Mouse (Mus musculus) urinary bladder, postnatal 4 days (tissue): ENCODE measurements around the gene Pip5kl1.

Experiments used
- DNase-seq, 2 experiments: peaks; one replicate each; pipeline ENCODE4 v3.0.0; 2021 to 2022; ENCODE audit warnings: low spot score in 2 of 2

The Pip5kl1 gene

DNA sequence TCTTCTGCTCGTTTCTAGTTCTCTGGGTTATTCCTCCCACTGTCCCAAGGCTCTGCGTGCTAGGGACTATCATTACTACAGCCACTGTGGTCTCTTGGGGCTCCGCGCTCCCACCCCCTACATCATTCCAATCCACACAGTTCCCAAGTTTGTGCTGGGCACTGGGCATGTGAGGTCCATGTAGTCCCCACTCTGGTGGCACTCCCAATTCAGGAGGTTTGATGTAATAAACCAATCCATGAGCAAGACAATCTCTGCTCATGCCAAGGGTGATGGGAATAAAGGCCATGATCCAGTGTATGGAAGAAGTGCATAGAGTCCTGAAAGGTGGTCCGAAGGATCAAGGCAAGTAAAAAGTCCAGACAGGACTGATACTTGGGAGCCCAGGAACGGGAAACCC lies at the start of gene Pip5kl1:
Gene Pip5kl1, plus strand, starts transcription at position 301 of the 400 bp plus-strand sequence.
- DNase-seq = no peak

DNA sequence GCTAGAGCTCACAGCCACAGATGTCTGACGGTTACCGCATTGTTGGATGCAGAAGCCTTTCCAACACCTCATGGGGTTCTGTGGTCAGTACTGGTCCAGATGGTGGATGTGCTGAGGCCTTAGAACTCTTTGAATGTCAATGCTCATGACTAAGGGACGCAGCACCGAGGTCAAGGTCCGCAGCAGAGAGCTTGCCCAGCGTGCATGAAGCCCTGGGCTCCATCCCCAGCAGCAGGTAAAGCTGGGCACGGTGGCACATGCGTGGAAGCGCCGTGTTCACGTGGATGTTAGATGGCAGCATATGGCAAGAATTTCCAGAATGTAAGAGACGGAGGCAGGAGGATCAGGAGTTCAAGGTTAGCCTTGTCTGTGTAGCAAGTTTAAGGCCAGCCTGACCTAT lies 48.8 kb upstream of the Pip5kl1 start:
- DNase-seq = no peak

DNA sequence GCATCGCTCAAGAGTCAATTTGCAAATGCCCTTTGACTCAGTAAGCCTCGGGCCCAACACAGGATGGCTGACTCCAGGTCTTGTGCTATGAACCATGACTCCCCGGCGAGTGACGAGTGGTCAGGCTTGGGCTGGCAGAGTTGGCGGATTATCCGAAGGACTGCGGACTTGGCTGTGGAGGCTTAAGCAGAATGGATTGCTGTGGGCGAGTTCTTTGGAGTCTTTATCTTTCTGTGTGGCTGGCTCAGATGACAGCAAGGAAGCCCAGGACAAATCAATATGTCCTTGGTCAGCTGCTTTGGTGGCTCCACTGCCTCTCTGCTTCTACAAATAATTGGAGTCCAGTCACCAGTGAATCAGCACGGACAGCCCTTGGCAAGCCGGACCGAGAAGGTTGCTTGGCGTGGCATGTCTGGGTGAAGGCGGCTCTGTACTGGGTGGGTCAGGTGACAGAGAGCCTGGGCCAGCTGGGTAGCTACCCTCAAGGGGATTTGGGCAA lies 47.1 kb upstream of the Pip5kl1 start:
- DNase-seq = no peak

DNA sequence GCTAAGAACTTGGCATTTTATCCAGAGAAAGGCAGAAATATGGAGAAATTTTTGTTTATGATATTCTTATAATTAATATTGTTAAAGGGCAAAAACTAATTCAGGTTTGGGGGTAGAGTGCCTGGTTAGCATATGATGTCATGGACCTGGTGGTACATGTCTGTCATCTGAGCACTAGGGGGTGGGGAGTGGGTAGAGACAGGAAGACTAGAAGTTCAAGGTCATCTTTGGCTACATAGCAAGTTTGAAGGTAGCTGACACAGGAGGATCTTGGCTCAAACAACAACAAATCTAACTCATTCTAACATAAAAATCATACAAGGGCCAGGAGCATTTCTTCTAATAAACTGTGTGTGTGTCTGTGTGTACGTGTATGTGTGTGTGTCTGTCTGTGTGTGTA lies 46.3 kb upstream of the Pip5kl1 start:
- DNase-seq = no peak

DNA sequence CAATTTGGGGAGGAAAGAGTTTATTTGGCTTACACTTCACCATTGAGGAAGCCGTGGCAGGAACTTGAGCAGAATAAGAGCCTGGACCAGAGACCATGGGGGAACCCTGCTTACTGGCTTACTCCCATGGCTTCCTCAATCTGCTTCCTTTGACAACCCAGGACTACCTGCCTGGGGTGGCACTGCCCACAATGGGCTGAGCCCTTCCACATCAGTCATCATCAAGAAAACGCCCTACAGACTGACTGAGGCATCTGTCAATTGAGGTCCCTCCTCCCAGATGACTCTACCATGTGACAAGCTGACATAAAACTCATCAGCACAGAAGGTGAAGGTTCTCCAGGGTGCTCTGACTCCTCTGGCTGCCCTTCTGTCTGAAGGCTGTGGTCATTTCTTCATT lies 44.1 kb upstream of the Pip5kl1 start:
- no peak for DNase-seq

DNA sequence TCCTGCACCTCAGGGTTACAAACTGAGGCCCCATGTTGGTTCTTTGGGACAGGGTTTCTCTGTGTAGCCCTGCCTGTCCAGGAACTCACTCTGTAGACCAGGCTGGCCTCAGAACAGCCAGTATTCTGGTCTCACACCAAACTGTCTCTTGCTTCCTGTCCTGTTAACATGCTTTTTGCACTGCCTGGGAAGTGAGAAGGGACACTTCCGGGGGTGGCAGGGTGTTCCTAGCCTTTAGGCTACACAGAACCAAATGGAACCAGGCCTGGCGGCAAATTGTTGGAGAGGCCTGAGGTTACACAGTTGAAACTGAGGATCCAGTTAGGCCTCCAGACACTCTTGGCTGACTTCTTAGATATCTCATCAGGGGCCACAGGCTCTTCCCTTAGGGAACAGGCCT lies 41.4 kb upstream of the Pip5kl1 start:
- no peak for DNase-seq

DNA sequence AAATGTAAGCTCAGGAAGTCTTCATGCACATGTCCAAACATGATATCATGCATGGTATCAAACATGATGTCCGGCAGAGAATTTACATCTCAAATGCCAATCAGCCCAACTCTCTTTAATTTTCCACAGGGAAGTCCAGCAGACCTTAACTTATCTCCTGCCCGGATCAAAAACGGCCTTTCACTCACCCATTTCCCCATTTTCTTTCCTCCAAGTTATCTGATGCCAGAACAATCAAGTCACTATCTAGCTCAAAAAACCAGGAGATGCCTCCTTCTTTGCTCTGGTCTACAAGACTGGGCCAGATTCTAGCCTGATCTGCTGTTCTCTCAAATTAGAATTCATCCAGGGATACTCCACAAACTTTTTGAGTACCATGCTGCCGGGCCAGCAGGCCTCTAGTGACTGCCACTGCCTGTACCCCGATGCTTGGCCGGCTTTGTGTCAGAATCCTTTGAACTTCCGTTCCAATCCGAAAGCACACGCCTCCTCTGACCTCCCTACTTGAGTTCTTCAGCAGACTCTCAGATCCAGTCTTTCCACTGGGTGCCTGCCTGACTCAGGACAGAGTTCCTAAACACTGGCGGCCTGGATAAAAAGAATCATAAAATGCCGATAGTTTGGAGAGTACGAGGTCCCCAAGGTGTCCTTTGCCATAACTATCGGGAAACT lies 40.4 kb upstream of the Pip5kl1 start:
- DNase-seq = peak in 1 of 2 experiments; percentile 40

DNA sequence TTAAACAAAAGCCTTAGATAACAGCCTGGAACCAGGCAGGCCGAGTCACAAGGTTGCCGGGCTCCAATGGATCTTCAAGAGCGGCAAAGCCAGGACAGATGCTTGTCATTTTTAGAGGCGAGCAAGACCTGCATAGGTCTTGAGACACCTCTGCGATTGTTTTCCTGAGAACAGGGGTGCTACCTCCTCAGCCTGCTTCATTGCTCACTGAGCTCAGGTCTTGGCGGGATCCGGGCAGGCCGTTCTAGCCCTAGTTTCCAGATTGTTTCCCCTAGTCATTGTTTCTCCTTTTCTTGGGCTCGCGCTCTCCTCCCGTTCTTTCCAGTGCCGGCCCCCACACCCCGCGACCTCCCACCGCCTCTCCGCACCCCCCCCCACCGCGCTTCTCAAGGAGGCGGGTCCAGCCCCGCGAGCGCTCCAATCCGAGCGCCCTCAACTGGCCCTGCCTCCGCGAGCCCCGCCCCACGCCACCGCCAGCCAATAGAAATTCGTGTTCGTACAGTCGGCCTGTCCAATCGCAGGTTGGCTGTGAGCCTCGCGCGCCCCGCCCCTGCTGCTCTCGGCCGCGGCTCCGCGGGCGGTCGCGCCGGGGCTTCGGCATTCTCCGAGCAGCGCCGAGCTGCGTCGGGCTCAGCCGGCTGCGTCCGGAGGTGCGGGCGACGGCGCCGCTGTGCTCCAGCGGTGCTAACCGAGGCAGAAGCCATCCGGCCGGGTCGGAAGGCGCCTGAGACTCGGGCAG lies 39.7 kb upstream of the Pip5kl1 start, which contains the start of gene Fam102a:
Gene Fam102a, plus strand, starts transcription at position 600 of the 739 bp plus-strand sequence.
- DNase-seq = peak; percentile 99 to 100

DNA sequence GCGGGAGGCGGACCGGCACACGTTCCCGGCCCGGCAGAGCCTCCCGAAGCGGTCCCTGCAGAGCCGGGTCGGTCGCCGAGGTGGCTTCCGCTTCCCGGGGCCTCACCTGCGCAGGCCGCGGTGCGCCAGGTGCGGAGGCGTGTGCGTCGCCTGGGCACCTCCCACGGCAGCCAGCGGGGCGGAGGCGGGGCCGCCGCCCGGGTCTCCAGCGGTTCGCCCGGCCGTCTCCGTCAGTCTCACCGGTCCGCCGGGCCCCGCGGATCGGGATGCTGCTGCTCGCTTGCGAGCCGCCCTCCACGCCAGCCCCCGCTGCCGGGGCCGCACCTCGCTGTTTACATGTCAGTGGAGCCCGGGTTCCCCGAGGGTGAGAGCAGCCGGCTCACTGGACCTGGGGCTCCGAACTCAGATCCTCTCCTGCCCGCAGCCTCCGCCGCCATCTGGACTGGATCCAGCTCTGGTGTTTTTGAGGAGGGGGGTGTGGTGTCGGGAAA lies 39.1 kb upstream of the Pip5kl1 start:
- DNase-seq = peak in 1 of 2 experiments; percentile 67

DNA sequence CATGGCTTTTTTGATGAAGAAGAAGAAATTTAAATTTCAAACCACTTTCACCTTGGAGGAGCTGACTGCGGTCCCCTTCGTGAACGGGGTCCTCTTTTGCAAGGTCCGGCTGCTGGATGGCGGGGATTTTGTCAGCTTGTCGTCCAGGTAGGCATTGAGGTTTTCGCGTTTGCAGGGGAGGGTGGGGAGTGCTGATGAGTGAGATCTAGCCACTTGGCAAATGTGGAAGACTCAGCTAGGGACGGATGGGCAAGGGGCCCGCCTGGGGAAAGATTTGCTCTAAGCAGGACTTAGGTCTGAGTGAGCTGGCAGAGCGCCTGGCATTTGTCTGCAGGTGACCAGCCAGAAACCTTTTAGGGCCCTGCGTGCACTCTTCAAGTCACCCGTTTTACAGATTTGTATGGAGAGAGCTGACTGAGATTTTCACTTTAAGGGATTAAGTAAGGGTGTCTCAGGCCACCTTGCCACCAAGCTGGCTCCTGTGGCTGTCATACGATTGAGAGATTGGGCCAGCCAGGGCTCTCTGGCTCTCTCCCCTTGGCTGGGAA lies 38.4 kb upstream of the Pip5kl1 start:
- DNase-seq = no peak

DNA sequence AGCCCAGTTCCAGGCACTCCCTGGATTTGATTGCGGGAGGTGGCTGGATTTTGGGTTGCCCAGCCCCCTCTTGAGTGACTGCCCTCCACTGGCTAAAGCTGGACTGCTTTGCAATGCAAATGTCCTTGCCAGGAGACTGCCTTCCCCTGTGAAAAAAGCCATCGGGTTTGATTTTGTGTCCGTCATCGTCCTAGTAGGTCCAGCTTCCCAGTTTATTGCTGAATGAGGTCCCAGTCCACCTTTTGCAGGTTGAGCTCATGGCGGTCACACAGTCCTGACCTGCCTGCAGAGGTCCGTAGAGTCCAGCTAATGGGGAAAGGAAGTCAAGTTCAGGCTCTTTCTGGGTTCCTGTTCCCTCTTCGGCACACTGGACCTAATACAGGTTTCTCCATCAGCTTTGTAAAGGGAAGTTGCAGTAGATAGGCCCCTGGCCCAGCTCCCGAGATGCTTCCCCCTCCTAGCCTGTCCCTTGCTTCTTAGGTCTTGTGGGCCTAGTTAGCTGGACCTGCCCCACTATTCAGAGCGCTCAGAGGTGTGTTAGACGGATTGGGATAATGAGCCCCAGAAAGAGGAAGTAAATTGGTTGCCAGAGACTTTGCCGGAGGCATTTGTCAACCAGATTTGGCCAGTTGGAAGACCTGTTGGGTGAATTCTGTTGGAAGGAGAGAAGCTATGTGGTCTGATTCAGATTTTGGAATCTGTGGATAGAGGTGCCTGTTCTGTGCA lies 37.8 kb upstream of the Pip5kl1 start:
- DNase-seq = peak in 1 of 2 experiments; percentile 45

DNA sequence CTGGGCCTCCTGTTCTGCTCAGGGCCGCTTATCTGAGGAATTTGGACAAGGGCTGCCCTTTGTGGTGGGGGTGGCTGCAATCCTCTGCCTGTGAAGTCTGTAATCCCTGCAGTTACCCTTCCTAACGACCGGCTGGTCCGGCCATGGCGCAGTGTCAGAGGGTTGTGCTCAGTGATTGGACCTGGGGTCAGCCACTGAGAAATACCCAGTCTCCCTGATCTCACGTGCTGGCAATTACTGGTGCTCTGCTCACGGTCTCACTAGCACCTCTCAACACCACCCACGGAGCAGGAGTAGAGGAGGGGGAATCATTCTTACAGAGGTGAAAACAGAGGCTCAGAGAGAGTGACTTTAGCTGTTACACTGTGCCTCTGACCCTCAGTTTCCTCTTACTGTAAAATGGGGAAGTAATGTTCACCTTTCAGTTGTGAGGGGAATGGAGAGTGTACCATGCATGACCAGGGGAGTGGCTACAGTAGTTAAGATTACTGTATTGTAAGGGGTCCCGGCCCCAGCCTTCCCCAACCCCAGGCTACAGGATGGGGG lies 37.2 kb upstream of the Pip5kl1 start:
- DNase-seq = no peak

DNA sequence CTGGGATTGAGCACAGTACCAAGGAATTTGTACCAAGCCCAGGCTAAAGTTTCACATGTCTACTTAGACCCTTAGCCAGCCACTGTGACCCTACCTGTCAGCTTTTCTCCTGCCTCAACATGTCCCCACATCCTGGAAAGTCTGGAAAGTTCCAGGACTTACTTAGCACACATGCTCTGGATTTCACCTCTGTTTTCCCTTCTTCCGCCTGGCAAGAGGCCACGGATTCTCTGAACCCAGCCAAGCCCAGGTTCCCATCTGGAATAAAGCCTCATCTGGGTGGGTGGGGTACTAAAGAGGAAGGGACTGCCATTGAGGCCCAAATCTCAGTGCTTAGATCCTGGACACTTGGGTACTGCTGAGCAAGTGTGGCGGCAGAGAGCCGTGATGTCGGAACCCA lies 36.7 kb upstream of the Pip5kl1 start:
- no peak for DNase-seq

DNA sequence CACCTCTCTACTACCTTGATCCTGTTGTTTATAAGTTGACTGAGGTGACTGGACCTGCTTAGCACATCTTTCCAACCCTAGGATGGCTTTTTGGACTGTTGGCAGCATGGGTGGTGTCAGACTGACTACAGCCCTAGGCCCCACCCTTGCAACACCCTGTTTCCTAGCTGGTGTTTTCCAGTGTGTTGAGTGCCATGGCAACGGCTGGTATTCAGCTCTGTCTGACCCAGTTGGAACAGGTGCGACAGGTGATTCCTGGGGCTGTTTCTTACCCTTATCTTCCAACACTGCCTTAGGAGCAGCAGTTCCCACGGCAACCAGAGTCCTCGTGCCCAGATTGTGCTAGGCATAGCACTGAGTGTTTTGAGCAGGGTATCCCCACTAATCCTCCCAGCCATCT lies 36.1 kb upstream of the Pip5kl1 start:
- no peak for DNase-seq

DNA sequence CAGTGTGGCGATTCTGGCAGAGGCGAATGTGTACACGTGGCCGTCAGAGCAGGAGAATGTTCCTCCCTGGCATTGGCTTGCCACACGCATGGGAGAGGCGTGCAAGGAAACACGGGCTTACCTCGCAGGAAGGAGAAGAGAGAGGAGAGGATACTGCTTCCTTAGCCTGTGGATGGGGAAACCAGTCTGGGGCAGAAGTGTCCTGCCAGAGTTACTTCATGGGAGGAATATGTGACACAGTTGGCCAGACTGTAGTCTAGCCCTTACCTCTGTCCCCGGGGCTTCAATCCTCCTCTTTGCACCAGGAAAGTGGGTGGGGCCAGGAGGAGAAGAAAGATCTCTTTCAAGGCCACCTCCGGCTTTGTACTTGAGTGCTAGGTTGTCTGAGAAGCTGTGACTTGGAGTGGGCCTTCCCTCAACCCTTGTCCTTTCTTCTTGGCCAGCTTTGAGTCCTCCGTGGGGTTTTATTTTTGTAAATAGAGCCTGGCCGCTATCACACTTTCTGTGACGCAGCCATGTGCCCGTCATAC lies 35.1 kb upstream of the Pip5kl1 start:
- DNase-seq = no peak

DNA sequence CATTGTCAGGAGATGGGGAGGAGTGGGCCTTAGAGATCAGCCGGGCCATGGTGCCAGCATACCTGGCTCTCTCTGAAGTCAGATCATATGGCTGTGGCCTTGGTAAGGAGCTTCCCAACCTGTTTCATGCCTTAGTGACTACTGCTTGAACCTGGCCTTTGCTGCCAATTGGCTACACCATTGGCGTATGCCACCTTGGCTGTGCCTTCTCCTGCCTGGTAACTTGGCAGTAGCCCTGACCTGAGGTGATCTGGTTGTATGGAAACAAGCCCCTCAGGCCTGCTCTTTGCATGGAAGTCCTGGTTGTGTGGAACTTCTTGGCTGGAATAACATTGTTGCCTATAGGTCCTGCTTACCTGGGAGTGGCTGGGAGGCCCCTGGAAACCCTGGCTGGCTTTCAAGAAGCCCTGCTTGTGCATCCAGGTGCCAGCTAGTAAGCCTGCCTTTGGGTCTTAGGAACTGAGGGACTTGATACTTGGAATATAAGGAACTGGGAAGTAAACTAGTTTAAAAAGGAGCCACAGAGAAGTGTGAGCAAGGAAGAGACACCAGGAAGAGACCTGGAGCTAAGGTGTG lies 33.2 kb upstream of the Pip5kl1 start:
- DNase-seq = no peak

DNA sequence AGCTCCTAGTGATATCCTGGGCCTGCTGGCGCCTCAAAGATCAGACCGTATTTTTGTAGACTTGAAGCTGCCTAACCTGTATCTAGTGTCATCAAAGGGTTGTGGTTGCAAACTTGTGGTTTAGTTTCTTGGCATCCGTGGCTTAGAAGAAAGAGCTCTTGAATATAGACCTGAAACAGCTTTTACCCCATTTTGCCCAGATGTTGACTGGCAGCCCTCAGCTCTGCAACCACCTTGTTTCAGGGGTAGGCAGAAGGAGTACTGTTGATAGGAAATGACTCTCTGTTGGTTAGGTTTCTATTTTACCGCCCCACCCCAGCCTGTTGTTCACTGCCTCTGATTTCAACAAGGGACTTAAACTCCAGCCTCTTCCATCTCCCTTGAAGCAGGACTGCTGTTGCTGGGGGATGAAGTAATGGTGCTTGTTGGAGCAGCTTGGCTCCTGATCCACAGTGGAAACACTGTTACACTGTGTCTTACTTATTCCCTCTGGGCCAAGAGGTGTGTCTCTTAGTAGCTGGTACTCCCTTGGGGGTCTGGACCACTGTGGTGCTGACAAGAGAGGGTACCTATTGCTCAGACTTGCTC lies 32.5 kb upstream of the Pip5kl1 start:
- no peak for DNase-seq

DNA sequence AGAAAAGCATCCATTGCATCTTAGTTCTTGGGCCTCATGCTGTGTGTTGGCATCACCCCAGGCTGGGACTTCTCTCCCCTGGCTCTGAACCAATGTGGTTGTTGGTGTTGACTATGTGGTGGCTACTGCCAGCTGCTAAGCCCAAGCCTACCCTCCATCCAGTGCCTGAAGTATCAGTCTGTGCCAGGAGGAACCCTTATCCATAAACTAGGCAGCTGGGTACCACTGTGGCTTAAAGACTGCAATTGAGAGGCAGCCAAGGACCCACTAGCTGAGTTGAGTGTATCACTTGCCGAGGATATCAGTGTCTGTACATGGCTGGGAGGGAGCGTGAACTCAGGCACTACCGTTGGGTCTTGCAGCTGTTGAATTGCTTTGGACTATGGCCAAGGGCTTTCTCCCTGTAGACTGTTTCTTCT lies 31.6 kb upstream of the Pip5kl1 start:
- DNase-seq = no peak

DNA sequence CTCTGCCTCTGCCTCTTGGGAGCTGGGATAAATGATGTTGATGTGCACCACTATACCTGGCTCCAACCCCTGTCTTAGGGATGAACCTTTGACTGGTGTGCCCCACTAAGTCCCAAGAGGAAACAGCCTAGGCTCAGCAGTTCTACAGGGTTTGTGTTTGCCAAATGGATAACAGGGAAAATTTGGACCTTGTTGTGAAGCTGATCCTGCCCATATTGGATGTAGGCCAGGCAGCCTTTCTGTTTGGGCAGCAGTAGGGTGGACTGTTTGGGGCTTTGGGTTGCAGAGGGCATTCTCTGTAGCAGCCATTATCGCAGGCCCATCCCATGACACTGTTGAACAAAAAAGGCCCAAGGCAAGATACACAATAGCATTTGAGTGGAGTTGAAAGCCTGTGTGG lies 27.6 kb upstream of the Pip5kl1 start:
- DNase-seq = no peak

DNA sequence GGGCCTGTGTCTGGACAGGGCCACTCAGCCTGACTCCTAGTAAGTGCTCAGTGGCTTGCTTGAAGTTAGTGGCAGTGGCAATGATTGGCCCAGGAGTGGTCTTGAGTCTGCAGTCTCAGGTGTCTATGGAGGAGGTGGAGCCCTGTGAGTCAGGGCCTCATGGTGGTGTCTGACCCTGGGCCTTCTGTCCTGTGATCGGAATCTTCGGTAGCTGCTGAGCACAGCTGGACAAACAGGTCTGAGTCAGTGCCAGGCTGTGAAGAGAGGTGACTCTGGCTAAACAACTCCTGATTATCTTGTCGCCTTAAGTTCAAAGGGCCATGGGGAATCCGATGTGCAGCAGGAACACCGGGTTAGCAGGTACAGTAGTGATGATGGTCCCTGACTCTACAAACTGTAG lies 27.2 kb upstream of the Pip5kl1 start:
- no peak for DNase-seq
